Mouse (Mus musculus) MEL (cell line): ENCODE data around the gene Sp9. TPM values are rescaled to one million over a fixed set of nuclear protein-coding genes. Genes with fewer than 3 reads are reported as not detected.

Source experiments
- DNase-seq: peaks from one replicate; pipeline ENCODE4 v3.0.0; 2011; ENCODE audit warnings: low read depth, low spot score
- H3K27ac ChIP-seq: 2 replicates; pipeline ENCODE4 v1.5.1; 2012; ENCODE audit warnings: low read depth, mild to moderate bottlenecking, control low read depth, low read length, moderate library complexity; ENCODE audit not compliant: control insufficient read depth
- H3K27me3 ChIP-seq, 2 experiments: fragments of 150-350 bp in 1 of 2; sonication (generic) in 1 of 2; 2 replicates each; pipeline ENCODE4 v1.6.1; 2012; ENCODE audit warnings: low read length in 2 of 2, mild to moderate bottlenecking in 2 of 2, improper control_type of control experiment in 1 of 2, moderate library complexity in 1 of 2; ENCODE audit not compliant: insufficient read depth in 2 of 2, control insufficient read depth in 1 of 2
- H3K36me3 ChIP-seq, 2 experiments: 2 replicates each; pipeline ENCODE4 v1.6.1; 2012 to 2014; ENCODE audit warnings: low read length in 2 of 2, improper control_type of control experiment in 1 of 2, inconsistent platforms in 1 of 2, mild to moderate bottlenecking in 1 of 2; ENCODE audit not compliant: insufficient read depth in 2 of 2, control insufficient read depth in 1 of 2
- H3K4me1 ChIP-seq, 2 experiments: fragments of 150-350 bp in 1 of 2; sonication (generic) in 1 of 2; 2 replicates each; pipeline ENCODE4 v1.6.1; 2012; ENCODE audit warnings: low read length in 2 of 2, improper control_type of control experiment in 1 of 2, mild to moderate bottlenecking in 1 of 2; ENCODE audit not compliant: insufficient read depth in 2 of 2, control insufficient read depth in 1 of 2
- H3K4me3 ChIP-seq, 2 experiments: fragments of 150-350 bp in 1 of 2; sonication (generic) in 1 of 2; 2 replicates each; pipeline ENCODE4 v1.5.1; 2012; ENCODE audit warnings: low read depth in 2 of 2, low read length in 2 of 2, mild to moderate bottlenecking in 2 of 2, moderate library complexity in 2 of 2, control low read depth in 1 of 2, improper control_type of control experiment in 1 of 2; ENCODE audit not compliant: control insufficient read depth in 1 of 2, insufficient read depth in 1 of 2
- H3K79me2 ChIP-seq: 2 replicates; pipeline ENCODE4 v1.6.1; 2012; ENCODE audit warnings: mild to moderate bottlenecking, low read length, moderate library complexity; ENCODE audit not compliant: control insufficient read depth, poor library complexity, insufficient read depth
- H3K9ac ChIP-seq: 2 replicates; pipeline ENCODE4 v1.6.1; 2012; ENCODE audit warnings: low read depth, mild to moderate bottlenecking, control low read depth, low read length, moderate library complexity; ENCODE audit not compliant: control insufficient read depth, poor library complexity, severe bottlenecking
- H3K9me3 ChIP-seq: fragments of 150-350 bp; sonication (generic); replicated peaks from 2 replicates; pipeline ENCODE4 v1.6.1; 2012; ENCODE audit warnings: mild to moderate bottlenecking, low read length, improper control_type of control experiment, moderate library complexity; ENCODE audit not compliant: insufficient read depth
- CTCF ChIP-seq, 3 experiments: IDR thresholded peaks in 2 of 3; conservative IDR thresholded peaks in 1 of 3; 2 replicates each; pipeline ENCODE4 v1.5.1; 2011 to 2012; ENCODE audit warnings: low read length in 3 of 3, low read depth in 2 of 3, mild to moderate bottlenecking in 2 of 3, improper control_type of control experiment in 1 of 3, inconsistent platforms in 1 of 3, mixed read lengths in 1 of 3, moderate library complexity in 1 of 3; ENCODE audit not compliant: control insufficient read depth in 1 of 3, insufficient read depth in 1 of 3, poor library complexity in 1 of 3, severe bottlenecking in 1 of 3
- GATA1 ChIP-seq: IDR thresholded peaks from 2 replicates; pipeline ENCODE4 v1.6.1; 2011; ENCODE audit warnings: low read depth, low read length, improper control_type of control experiment
- POLR2AphosphoS2 ChIP-seq: IDR thresholded peaks from 2 replicates; pipeline ENCODE4 v1.6.1; 2011; ENCODE audit warnings: low read length, improper control_type of control experiment
- polyA plus RNA-seq, 2 experiments: library from polyadenylated mRNA; stranded (reverse) in 1 of 2; unstranded in 1 of 2; fragments of >175 nt in 1 of 2; fragments of >200 nt in 1 of 2; gene quantifications; 2 replicates each; pipeline versions ENCODE4 v1.2.1 to v1.2.4; 2012; ENCODE audit warnings: low replicate concordance in 2 of 2, low read depth in 1 of 2; ENCODE audit not compliant: insufficient read length in 2 of 2, insufficient read depth in 1 of 2, missing spikeins in 1 of 2
- total RNA-seq: library from RNA; depleted of rRNA; stranded (reverse); fragments of 300-350 nt; gene quantifications from 2 replicates; pipeline ENCODE4 v1.2.3, GENCODE M21; 2012; rRNA removed

The Sp9 gene
- total and polyA plus RNA-seq, 3 experiments, result 0.03 to 0.39 TPM; not detected in 1

DNA sequence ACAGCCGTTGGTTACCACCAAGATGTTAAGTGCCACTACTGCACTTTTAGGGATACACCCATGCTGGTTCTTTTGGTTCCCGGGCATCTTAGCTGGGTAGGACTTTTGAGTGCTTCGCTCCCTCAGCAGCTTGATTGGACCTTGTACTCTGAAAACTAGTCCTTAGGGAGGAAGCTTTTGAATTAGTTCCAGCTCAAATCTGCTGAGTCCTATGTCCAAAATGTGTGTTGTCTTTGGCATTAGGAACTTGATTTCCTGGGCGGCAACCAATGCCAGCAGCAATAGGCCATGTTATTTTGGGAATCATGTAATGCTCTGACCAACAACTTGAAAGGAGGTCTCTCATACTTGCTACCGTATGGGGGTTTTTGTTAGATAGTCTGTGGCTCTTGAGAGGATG, 54.1 kb downstream of the Sp9 start:
- H3K27me3 ChIP-seq, result no peaks in the 10 kb centered on the region
- DNase-seq, result no peak
- no peak for TF ChIP-seq CTCF (IDR thresholded peaks at IDR 0.05 in 2 of 3, conservative IDR thresholded peaks at IDR 0.05 in 1 of 3; ENCODE audit: control insufficient read depth in 1 of 3, insufficient read depth in 1 of 3, low read depth in 2 of 3, low read length in 3 of 3, poor library complexity in 1 of 3, severe bottlenecking in 1 of 3)
- no peak for TF ChIP-seq GATA1
- no peak for TF ChIP-seq POLR2AphosphoS2
- no peaks in the 10 kb centered on the region for H3K79me2 ChIP-seq
- H3K9ac ChIP-seq, result no peak overlapping the region
- no peaks in the 10 kb centered on the region for H3K9me3 ChIP-seq
- no peaks in the 10 kb centered on the region for H3K36me3 ChIP-seq
- no peaks in the 10 kb centered on the region for H3K4me1 ChIP-seq
- no peak overlapping the region for H3K27ac ChIP-seq
- H3K4me3 ChIP-seq, result no peak overlapping the region

Other genes with a start within 250 kb of the Sp9 start
- gene Ola1, start 53.0 kb upstream of the Sp9 start, total RNA-seq, result 69.7 and 75.8 TPM in 2 replicates
- gene Ola1, start 53.0 kb upstream of the Sp9 start, polyA plus RNA-seq, result 10 to 100 TPM in 1 of 2 experiments, not detected in 1; 86.0 TPM
- 3.0 and 3.2 TPM in 2 replicates for gene Scrn3, start 40.7 kb downstream of the Sp9 start, total RNA-seq
- 1 to 10 TPM in 1 of 2 experiments, not detected in 1; 7.7 TPM for gene Scrn3, start 40.7 kb downstream of the Sp9 start, polyA plus RNA-seq
- 3.4 TPM in 2 replicates for gene Cir1, start 40.8 kb downstream of the Sp9 start, total RNA-seq
- 1 to 10 TPM in 1 of 2 experiments, not detected in 1; 7.7 TPM for gene Cir1, start 40.8 kb downstream of the Sp9 start, polyA plus RNA-seq
- gene Gpr155, start 114.6 kb downstream of the Sp9 start, total RNA-seq, result 0.23 TPM in 2 replicates
- gene Gpr155, start 114.6 kb downstream of the Sp9 start, polyA plus RNA-seq, result under 1 TPM in 1 of 2 experiments, not detected in 1; 0.99 TPM